Mouse (Mus musculus): Measurements from ENCODE around the gene Slc6a8.

DNA sequence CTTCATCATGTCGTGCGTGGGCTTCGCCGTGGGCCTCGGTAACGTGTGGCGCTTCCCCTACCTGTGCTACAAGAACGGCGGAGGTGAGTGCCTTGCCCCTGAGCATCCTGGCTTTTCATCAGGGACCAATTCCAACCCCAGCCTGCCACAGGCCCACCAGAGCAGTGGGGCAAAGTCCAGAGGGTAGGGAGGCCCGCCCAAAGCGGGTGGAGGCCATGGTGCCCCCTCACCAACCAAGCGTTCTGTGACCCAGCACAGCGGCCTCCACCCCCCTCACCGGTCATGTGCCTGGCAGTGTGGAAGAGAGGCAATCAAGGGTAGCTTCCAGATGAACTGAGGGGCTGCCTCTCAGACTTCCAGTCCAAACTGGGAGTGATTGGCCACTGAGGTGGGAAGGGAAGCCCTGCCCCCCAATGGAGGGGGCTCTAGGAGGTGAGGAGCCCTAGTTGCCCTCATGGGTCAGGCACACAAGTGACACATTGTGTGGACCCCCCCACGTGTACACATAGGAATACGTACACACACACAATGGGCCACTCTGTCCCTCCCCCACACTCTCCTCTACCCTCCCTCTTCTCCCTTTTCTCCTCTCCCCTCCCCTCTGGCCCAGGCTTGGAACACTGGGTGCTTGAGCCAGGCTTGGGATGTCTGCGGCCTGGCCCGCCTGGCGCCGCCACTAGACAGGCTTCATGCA, 1.2 kb downstream of the Slc6a8 start:
- no peak for TF ChIP-seq CTCF (IDR thresholded peaks at IDR 0.05; ENCODE audit: extremely low read depth, insufficient read depth, low read length)
- TF ChIP-seq POLR2A (IDR thresholded peaks at IDR 0.05; ENCODE audit: extremely low read depth, insufficient read depth, low read length) = no peak
